Mouse (Mus musculus): ENCODE data around the gene Kdm6b.

Gene Kdm6b

GRCm38 (mm10) chr11:69388680-69389079, 24.8 kb downstream of the Kdm6b start:
- no peak for DNase-seq (ENCODE audit: low spot score)

GRCm38 (mm10) chr11:69386758-69387157, 26.7 kb downstream of the Kdm6b start:
- no peak for DNase-seq (ENCODE audit: low spot score)

DNA sequence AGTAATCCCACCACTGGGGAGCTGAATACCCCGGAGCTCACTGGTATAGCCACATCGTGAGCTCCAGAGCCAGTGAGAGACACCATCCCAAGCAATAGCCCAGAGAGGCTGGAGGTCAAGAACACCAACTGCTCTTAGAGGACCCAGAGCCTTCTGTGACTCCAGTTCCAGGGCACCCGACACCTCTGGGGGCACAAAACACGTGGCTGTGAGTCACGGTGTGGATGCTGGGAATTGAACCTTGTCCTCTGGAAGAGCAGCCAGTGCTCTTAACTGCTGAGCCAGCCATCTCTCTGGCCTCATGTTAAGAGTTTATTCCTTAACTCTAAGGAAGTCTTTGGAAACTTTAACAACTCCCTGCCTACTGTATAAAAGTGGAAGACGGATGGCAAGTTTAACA, 28.5 kb downstream of the Kdm6b start:
- no peak for DNase-seq (ENCODE audit: low spot score)

- no peak for DNase-seq (ENCODE audit: low spot score)
Observed at GRCm38 (mm10) chr11:69382478-69383105, 30.9 kb downstream of the Kdm6b start.

DNA sequence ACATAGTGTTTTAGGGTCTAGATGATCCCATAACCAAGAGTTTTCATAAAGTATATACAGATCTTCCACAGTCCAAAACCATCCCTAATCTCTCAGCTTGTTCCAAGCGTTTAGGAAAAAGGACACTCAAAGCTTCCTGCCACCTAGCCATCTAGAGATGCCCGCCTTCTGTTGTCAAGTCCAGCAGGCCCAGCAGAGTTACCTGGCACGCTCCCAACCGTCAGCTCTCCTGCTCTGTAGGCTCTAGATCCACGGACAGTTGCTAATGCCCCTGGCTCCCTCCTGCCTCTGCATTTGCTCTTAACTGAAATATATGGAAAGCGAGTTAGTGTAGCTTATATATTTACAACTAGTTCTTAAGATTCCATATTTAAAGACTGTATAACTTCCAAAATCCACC, 32.1 kb downstream of the Kdm6b start:
- no peak for DNase-seq (ENCODE audit: low spot score)

DNA sequence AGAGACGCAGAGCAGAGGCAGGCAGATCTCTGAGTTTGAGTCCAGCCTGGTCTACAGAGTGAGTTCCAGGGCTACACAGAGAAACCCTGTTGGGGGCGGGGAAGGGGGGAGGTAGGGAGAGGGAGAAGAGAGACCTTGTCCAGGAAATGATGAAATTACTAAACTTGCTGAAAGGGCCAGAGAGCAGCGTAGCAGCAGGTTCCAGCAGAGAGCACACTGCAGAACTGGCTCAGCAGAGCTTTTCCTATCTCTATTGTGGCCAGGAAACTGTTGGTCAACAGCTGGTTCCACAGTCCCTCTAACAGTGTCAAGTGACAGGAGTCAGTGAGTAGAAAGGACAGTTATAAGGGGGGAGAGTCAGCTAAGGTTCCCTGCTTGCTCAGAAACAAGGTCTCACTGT, 33.9 kb downstream of the Kdm6b start:
- DNase-seq (ENCODE audit: low spot score), result no peak

GRCm38 (mm10) chr11:69377766-69378165, 35.7 kb downstream of the Kdm6b start:
- no peak for DNase-seq (ENCODE audit: low spot score)

GRCm38 (mm10) chr11:69375646-69376045, 37.8 kb downstream of the Kdm6b start:
- no peak for DNase-seq (ENCODE audit: low spot score)

GRCm38 (mm10) chr11:69373223-69373965, 40.1 kb downstream of the Kdm6b start:
- no peak for DNase-seq (ENCODE audit: low spot score)

GRCm38 (mm10) chr11:69372780-69373170, 40.7 kb downstream of the Kdm6b start:
- DNase-seq (ENCODE audit: low spot score), result peak; percentile 47

DNA sequence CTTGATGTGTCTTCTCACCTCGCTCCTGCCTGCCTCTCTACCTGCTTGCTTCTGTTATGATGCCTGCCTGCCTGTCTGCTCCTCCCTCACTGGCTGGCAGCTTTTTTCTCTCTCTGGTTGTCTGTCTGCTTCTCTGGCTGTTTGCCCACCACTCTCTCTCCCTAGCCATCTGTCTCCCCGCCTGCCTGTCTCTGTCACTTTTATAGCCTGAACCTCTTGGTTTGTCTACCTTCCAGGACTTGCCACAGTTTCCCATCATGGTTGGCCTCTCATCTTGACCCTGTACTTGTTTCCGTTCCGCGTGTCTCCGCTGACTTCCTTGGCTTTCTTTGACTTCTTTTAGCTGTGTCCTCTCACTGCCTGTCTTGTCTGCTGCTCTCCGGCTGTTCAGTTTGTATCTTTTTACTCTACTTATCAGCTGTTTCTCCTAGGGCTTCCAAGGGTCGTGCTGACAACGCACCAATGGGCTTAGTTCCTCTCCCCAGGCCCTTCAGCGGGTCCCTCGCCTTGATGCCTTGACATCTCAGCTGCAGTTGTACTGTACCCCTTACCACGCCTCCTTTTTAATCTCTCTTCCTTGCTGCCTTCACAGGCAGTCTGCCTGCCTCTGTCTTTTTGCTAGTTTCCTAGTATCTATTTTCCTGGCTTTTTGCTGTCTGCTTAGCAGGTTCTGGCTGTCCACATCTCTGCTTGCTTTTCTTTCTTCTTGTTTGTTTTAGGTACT, 41.3 kb downstream of the Kdm6b start:
- DNase-seq (ENCODE audit: low spot score), result no peak

DNA sequence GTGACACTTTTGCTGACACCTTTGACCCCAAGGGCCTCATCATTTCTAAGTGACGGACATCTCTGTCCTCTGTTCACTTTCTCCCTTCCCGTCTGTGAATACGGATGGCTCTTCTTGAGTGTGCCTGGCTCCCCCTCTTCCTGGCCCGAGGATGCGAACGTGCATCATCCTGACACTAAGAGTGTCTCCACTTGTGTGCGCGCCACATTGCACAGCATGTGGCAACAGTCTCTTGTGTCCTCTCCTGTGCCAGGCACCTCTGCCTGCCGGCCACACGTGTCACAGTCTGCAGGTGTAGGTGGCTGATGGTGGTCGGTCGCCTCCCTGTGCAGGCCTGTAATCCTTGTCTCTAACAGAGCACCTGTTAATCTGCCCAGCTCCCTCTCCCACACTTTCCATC, 41.9 kb downstream of the Kdm6b start:
- no peak for DNase-seq (ENCODE audit: low spot score)

GRCm38 (mm10) chr11:69370817-69371215, 42.7 kb downstream of the Kdm6b start:
- DNase-seq (ENCODE audit: low spot score), result no peak

GRCm38 (mm10) chr11:69369990-69370816, 43.3 kb downstream of the Kdm6b start:
- no peak for DNase-seq (ENCODE audit: low spot score)

- peak; percentile 28 for DNase-seq (ENCODE audit: low spot score)
Observed at GRCm38 (mm10) chr11:69369215-69369989, 44.1 kb downstream of the Kdm6b start, which contains the start of gene Chd3. Gene Chd3, minus strand, starts transcription at chr11:69369406.

DNA sequence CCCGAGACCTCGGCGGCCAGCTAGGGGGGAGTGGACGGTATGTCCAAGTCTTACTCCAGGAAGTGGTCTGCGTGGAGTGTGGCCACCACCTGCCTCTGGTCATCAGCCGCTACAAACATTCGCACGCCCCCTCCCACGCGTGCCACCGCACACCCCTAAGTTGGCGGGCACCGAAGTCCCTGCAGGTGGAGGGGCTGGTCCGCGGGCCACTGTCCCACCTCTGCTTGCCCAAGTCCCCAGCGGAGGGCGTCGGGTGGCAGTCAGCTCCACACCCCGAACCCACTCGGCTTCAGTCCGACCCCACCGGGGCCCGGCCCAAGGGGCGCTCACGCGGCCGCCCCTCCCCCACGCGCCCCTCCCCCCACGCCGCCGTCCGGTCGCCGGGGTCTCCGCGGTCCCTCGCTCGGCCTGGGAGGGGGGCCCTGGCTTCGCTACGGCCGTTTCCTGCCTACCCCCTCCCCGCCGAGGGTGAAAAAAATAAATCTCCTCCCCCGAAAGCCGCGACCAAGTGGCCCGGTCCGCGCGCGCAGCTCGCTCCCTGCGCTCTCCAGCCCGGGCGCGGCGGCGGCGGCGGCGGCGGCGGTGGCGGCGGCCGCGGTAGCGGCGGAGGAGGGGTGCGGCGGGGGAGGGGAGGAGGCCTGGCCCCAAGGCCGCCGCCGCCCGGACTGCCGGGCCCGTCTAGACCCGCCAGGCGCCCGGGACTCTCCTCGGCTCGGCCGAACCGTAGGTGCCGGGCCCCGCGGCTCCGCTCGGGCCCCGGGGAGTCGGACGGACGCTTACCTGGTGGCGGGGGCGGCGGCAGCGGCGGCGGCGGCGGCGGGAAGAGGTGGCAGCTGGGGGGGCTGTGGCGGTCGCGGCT, 44.9 kb downstream of the Kdm6b start:
- peak; percentile 63 for DNase-seq (ENCODE audit: low spot score)

- peak; percentile 66 for DNase-seq (ENCODE audit: low spot score)
Observed at GRCm38 (mm10) chr11:69367616-69368355, 45.7 kb downstream of the Kdm6b start.

DNA sequence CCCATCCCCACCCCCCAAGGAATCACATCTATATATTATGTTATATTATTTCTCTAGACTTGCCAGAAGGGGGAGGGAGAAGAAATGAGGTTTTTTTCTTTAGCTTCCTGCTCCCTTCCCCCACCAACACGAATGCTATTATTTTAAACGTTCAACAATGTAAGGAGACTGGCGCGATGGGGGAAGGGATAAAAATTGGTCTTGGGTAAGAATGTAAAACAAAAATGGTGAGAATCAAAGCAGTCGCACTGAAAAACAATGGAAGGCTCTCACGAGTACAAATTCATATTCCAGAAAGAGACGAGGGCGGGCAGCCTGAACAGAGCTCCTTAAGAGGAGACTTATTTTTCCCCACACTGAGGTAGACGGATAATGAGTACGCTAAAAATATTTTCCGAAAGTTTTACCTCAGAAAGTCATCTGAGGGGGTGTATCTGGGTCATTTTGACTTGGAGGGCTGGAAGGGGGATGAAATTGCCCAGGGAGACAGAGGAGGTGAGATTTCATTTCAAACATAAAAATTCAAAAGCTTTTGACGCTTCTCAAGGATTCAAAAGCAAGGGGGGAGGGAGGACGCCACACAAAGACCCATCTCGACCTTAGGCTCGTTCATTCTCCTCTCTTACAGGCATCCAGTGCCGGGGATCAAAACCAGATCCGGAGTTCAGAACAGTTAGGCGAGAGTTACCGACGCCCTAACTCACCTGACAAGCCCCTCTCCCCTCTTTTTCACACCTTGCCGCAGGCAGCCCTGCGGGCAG, 46.4 kb downstream of the Kdm6b start:
- peak; percentile 41 for DNase-seq (ENCODE audit: low spot score)
